Mouse (Mus musculus) mouse embryonic stem cell (cell line): Measurements from ENCODE around the gene Plxdc2.

ENCODE experiments used
- in situ Hi-C, 2 experiments: fragments of 300-500 bp; cut with MboI; formaldehyde crosslinking; loops; 1 replicate in 1 of 2; 3 replicates in 1 of 2; pipeline ENCODE4 v1.14.3; 2019 to 2020; ENCODE audit warnings: low sequenced_read_pairs in 2 of 2, low pct_unique_long_range_greater_than_20kb in 1 of 2, mixed read lengths in 1 of 2; ENCODE audit not compliant: unreplicated experiment in 1 of 2

Gene Plxdc2

GRCm38 (mm10) chr2:16523427-16523826, 167.3 kb downstream of the Plxdc2 start:
- in situ Hi-C loops, result no loop called here

- in situ Hi-C loops, result no loop called here
These were observed 176.1 kb downstream of the Plxdc2 start for GRCm38 (mm10) chr2:16532244-16532643.

GRCm38 (mm10) chr2:16534566-16534965, 178.5 kb downstream of the Plxdc2 start:
- in situ Hi-C loops, result no loop called here

GRCm38 (mm10) chr2:16541226-16541625, 185.1 kb downstream of the Plxdc2 start:
- in situ Hi-C loops, result no loop called here

- in situ Hi-C loops, result no loop called here
These were observed 189.1 kb downstream of the Plxdc2 start for GRCm38 (mm10) chr2:16545207-16545606.

- in situ Hi-C loops, result no loop called here
These were observed 203.2 kb downstream of the Plxdc2 start for GRCm38 (mm10) chr2:16559287-16559686.

GRCm38 (mm10) chr2:16568263-16568662, 212.2 kb downstream of the Plxdc2 start:
- in situ Hi-C loops, result no loop called here

- in situ Hi-C loops, result no loop called here
These were observed 215.2 kb downstream of the Plxdc2 start for GRCm38 (mm10) chr2:16571169-16571751.

- in situ Hi-C loops, result no loop called here
These were observed 220.5 kb downstream of the Plxdc2 start for GRCm38 (mm10) chr2:16576566-16576965.

- in situ Hi-C loops, result no loop called here
These were observed 222.0 kb downstream of the Plxdc2 start for GRCm38 (mm10) chr2:16578153-16578552.

- in situ Hi-C loops, result no loop called here
These were observed 232.4 kb downstream of the Plxdc2 start for GRCm38 (mm10) chr2:16588546-16588945.

GRCm38 (mm10) chr2:16595451-16595850, 239.3 kb downstream of the Plxdc2 start:
- in situ Hi-C loops, result no loop called here

- in situ Hi-C loops, result no loop called here
These were observed 242.1 kb downstream of the Plxdc2 start for GRCm38 (mm10) chr2:16598231-16598630.

GRCm38 (mm10) chr2:16604291-16604690, 248.2 kb downstream of the Plxdc2 start:
- in situ Hi-C loops, result no loop called here

GRCm38 (mm10) chr2:16607792-16608586, 251.9 kb downstream of the Plxdc2 start:
- in situ Hi-C loops, result no loop called here

- in situ Hi-C loops, result no loop called here
These were observed 286.0 kb downstream of the Plxdc2 start for GRCm38 (mm10) chr2:16642061-16642460.

GRCm38 (mm10) chr2:16651713-16652112, 295.6 kb downstream of the Plxdc2 start:
- in situ Hi-C loops, result no loop called here

GRCm38 (mm10) chr2:16664516-16664915, 308.4 kb downstream of the Plxdc2 start:
- in situ Hi-C loops, result no loop called here

GRCm38 (mm10) chr2:16668391-16668790, 312.3 kb downstream of the Plxdc2 start:
- in situ Hi-C loops, result no loop called here

- in situ Hi-C loops, result no loop called here
These were observed 326.8 kb downstream of the Plxdc2 start for GRCm38 (mm10) chr2:16682905-16683304.
